Mouse (Mus musculus): ENCODE data around the gene Aldh16a1. TPM values are rescaled to one million over a fixed set of nuclear protein-coding genes. Genes with fewer than 3 reads are reported as not detected.

Aldh16a1 gene
- polyA plus RNA-seq, 2 experiments, result 40.0 to 45.6 TPM

DNA sequence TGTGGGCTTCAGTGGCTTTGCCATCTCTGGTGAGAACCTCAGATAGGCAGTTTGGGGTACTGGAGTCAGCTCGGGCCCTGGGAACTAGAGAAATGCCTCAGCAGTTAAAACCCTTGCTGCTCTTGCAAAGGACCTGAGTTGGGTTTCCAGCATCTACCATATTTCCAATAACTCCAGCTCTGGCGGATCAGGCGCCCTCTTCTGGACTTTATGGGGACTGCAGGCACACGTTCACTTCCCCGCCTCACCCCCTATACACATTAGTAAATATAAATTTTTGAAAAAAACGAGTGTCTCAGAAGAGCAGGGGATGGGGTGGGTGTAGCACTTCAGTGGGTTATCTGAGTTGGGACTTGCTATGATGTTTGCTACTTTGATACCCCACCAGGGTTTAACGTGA is 18.6 kb upstream of the Aldh16a1 start:
- H3K4me1 ChIP-seq (ENCODE audit: control insufficient read depth, insufficient read depth, low read length), result no peaks in the 10 kb centered on the region
- H3K36me3 ChIP-seq (ENCODE audit: control insufficient read depth, insufficient read depth, low read length), result no peaks in the 10 kb centered on the region
- DNase-seq (ENCODE audit: low spot score) (no peak), ATAC-seq (ENCODE audit: low FRiP score, low read depth) (no peak)
- H3K9ac ChIP-seq (ENCODE audit: low read depth, low read length, severe bottlenecking), result no peak overlapping the region
- H3K27ac ChIP-seq (replicated peaks; ENCODE audit: low read depth, low read length), result no peak overlapping the region
- 65% methylated on average over 7 of the region's 7 CpGs for WGBS
- no peak for TF ChIP-seq POLR2A (IDR thresholded peaks at IDR 0.05; ENCODE audit: borderline replicate concordance, extremely low read depth, insufficient read depth, insufficient read length)
- H3K4me2 ChIP-seq (replicated peaks; ENCODE audit: low read depth, low read length, severe bottlenecking), result no peak overlapping the region
- H3K9me3 ChIP-seq (ENCODE audit: control insufficient read depth, low read length), result peaks cover 19% of the 10 kb centered on the region
- H3K4me3 ChIP-seq (replicated peaks; ENCODE audit: low read length), result no peak overlapping the region
- peaks cover 63% of the 10 kb centered on the region for H3K27me3 ChIP-seq (ENCODE audit: control insufficient read depth, insufficient read depth, low read length)

DNA sequence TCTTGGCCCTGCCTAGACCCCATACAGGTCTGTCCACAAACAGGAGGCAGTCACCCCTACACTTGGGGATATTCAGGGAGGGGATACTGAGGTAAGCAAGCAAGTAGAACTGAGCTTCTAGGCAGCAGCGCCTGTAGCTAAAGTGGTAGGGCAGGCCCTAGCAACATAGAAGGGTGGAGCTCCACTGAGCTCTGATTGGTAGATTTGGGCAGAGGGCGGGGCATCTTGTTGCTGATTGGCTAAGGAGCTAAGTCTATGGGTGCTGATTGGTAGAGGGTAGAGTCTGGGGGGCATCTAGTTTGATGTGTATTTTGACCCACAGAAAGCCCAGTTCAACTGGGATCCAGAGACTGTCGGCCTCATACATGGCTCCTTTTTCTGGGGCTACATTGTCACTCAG is 15.1 kb upstream of the Aldh16a1 start:
- no peak overlapping the region for H3K4me3 ChIP-seq (replicated peaks; ENCODE audit: low read length)
- WGBS, result 98% methylated on average over 3 of the region's 3 CpGs

DNA sequence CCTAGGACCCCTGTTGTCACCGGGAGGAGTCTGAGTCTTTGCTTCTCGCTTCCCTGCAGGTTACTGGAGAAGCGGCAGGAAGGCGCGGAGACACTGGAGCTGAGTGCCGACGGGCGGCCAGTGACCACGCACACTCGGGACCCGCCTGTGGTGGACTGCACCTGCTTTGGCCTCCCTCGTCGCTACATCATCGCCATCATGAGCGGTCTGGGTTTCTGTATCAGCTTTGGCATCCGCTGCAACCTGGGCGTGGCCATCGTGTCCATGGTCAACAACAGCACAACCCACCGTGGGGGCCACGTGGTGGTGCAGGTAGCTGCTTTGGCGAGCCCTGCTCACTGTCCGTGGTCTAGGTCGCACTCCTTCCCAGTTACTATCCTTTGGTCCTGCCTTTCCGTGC is 14.3 kb upstream of the Aldh16a1 start:
- no peak overlapping the region for H3K4me2 ChIP-seq (replicated peaks; ENCODE audit: low read depth, low read length, severe bottlenecking)
- H3K9me3 ChIP-seq (ENCODE audit: control insufficient read depth, low read length), result peaks cover 19% of the 10 kb centered on the region
- no peak overlapping the region for H3K27ac ChIP-seq (replicated peaks; ENCODE audit: low read depth, low read length)
- WGBS, result 8% methylated on average over 24 of the region's 24 CpGs
- no peak for ATAC-seq (ENCODE audit: low FRiP score, low read depth)
- H3K9ac ChIP-seq (ENCODE audit: low read depth, low read length, severe bottlenecking), result no peak overlapping the region
- H3K4me1 ChIP-seq (ENCODE audit: control insufficient read depth, insufficient read depth, low read length), result 0 out of 2 replicates have a peak, but pooled peaks cover 4% of the 10 kb centered on the region
- H3K36me3 ChIP-seq (ENCODE audit: control insufficient read depth, insufficient read depth, low read length), result no peaks in the 10 kb centered on the region
- no peak for DNase-seq (ENCODE audit: low spot score)
- no peak overlapping the region for H3K4me3 ChIP-seq (replicated peaks; ENCODE audit: low read length)
- H3K27me3 ChIP-seq (ENCODE audit: control insufficient read depth, insufficient read depth, low read length), result peaks cover 63% of the 10 kb centered on the region
- no peak for TF ChIP-seq POLR2A (IDR thresholded peaks at IDR 0.05; ENCODE audit: borderline replicate concordance, extremely low read depth, insufficient read depth, insufficient read length)

More for the DNA sequence above, 15.1 kb upstream of the Aldh16a1 start:
- DNase-seq (ENCODE audit: low spot score) (no peak), ATAC-seq (ENCODE audit: low FRiP score, low read depth) (no peak)
- TF ChIP-seq POLR2A (IDR thresholded peaks at IDR 0.05; ENCODE audit: borderline replicate concordance, extremely low read depth, insufficient read depth, insufficient read length), result no peak
- Histone ChIP-seq H3K27ac (replicated peaks; ENCODE audit: low read depth, low read length) (no peak overlapping the region), H3K9me3 (ENCODE audit: control insufficient read depth, low read length) (peaks cover 19% of the 10 kb centered on the region), H3K4me1 (ENCODE audit: control insufficient read depth, insufficient read depth, low read length) (no peaks in the 10 kb centered on the region), H3K36me3 (ENCODE audit: control insufficient read depth, insufficient read depth, low read length) (no peaks in the 10 kb centered on the region), H3K9ac (ENCODE audit: low read depth, low read length, severe bottlenecking) (no peak overlapping the region), H3K4me2 (replicated peaks; ENCODE audit: low read depth, low read length, severe bottlenecking) (no peak overlapping the region), H3K27me3 (ENCODE audit: control insufficient read depth, insufficient read depth, low read length) (peaks cover 62% of the 10 kb centered on the region)

- Histone ChIP-seq H3K9ac (ENCODE audit: low read depth, low read length, severe bottlenecking) (no peak overlapping the region), H3K4me1 (ENCODE audit: control insufficient read depth, insufficient read depth, low read length) (0 out of 2 replicates have a peak, but pooled peaks cover 4% of the 10 kb centered on the region), H3K4me3 (replicated peaks; ENCODE audit: low read length) (no peak overlapping the region), H3K9me3 (ENCODE audit: control insufficient read depth, low read length) (peaks cover 19% of the 10 kb centered on the region), H3K27ac (replicated peaks; ENCODE audit: low read depth, low read length) (no peak overlapping the region), H3K27me3 (ENCODE audit: control insufficient read depth, insufficient read depth, low read length) (peaks cover 70% of the 10 kb centered on the region), H3K36me3 (ENCODE audit: control insufficient read depth, insufficient read depth, low read length) (no peaks in the 10 kb centered on the region), H3K4me2 (replicated peaks; ENCODE audit: low read depth, low read length, severe bottlenecking) (no peak overlapping the region)
- no peak for DNase-seq (ENCODE audit: low spot score)
- no peak for ATAC-seq (ENCODE audit: low FRiP score, low read depth)
- TF ChIP-seq POLR2A (IDR thresholded peaks at IDR 0.05; ENCODE audit: borderline replicate concordance, extremely low read depth, insufficient read depth, insufficient read length), result no peak
- WGBS, result 3% methylated on average over 19 of the region's 19 CpGs
These were observed 13.5 kb upstream of the Aldh16a1 start for GRCm38 (mm10) chr7:45167761-45168445.

GRCm38 (mm10) chr7:45166950-45167401 is 12.6 kb upstream of the Aldh16a1 start:
- ATAC-seq (ENCODE audit: low FRiP score, low read depth) (no peak), DNase-seq (ENCODE audit: low spot score) (no peak)
- TF ChIP-seq POLR2A (IDR thresholded peaks at IDR 0.05; ENCODE audit: borderline replicate concordance, extremely low read depth, insufficient read depth, insufficient read length), result no peak
- peaks cover 76% of the 10 kb centered on the region for H3K27me3 ChIP-seq (ENCODE audit: control insufficient read depth, insufficient read depth, low read length)
- no peak overlapping the region for H3K4me2 ChIP-seq (replicated peaks; ENCODE audit: low read depth, low read length, severe bottlenecking)
- H3K36me3 ChIP-seq (ENCODE audit: control insufficient read depth, insufficient read depth, low read length), result no peaks in the 10 kb centered on the region
- peaks cover 19% of the 10 kb centered on the region for H3K9me3 ChIP-seq (ENCODE audit: control insufficient read depth, low read length)
- no peak overlapping the region for H3K4me3 ChIP-seq (replicated peaks; ENCODE audit: low read length)
- H3K4me1 ChIP-seq (ENCODE audit: control insufficient read depth, insufficient read depth, low read length), result 0 out of 2 replicates have a peak, but pooled peaks cover 4% of the 10 kb centered on the region
- no peak overlapping the region for H3K9ac ChIP-seq (ENCODE audit: low read depth, low read length, severe bottlenecking)
- 22% methylated on average over 10 of the region's 10 CpGs for WGBS
- H3K27ac ChIP-seq (replicated peaks; ENCODE audit: low read depth, low read length), result no peak overlapping the region
